In genomic region chrX:144526042-144526441, GRCm38 (mm10) we compare ENCODE assay signal across 11 mouse cellular contexts.
DNase-seq lines count a peak whose midpoint lies in the region; ATAC-seq and TF ChIP-seq lines count a peak whose summit lies in the region.
"Had no signal": no experiment of that assay in that cellular context is flagged by ENCODE, and none has a peak within 500 bp of the region (broad histone marks: within the 10 kb centered on the region; RNA-seq: fewer than 3 reads in every experiment).

No protein-coding gene starts in this region.

- no peak overlapping the region for H3K27ac ChIP-seq in kidney, embryonic 14.5 days (ENCODE audit: low read depth, low read length)
- H3K27ac ChIP-seq in liver, embryonic 14.5 days: no peak overlapping the region

- no peak overlapping the region for H3K4me2 ChIP-seq in kidney, embryonic 14.5 days (replicated peaks; ENCODE audit: low read depth, low read length)
- no peak overlapping the region for H3K4me2 ChIP-seq in liver, embryonic 14.5 days (ENCODE audit: low read depth)

- WGBS in kidney, embryonic 14.5 days: 69% methylated on average over 7 of the region's 7 CpGs
- 21% methylated on average over 7 of the region's 7 CpGs for WGBS in liver, embryonic 14.5 days (ENCODE audit: insufficient replicate concordance)

- TF ChIP-seq EP300 in liver, embryonic 14.5 days (IDR thresholded peaks at IDR 0.05; ENCODE audit: low read depth): no peak

- H3K9ac ChIP-seq in kidney, embryonic 14.5 days (ENCODE audit: low read depth, low read length): no peak overlapping the region
- no peak overlapping the region for H3K9ac ChIP-seq in liver, embryonic 14.5 days (replicated peaks)

- no peaks in the 10 kb centered on the region for H3K9me3 ChIP-seq in kidney, embryonic 14.5 days (ENCODE audit: control insufficient read depth, low read length)
- no peaks in the 10 kb centered on the region for H3K9me3 ChIP-seq in liver, embryonic 14.5 days (ENCODE audit: control insufficient read depth, low read length)

- TF ChIP-seq CTCF in liver, embryonic 14.5 days (IDR thresholded peaks at IDR 0.05; ENCODE audit: low read depth): no peak

- no peak overlapping the region for H3K4me3 ChIP-seq in kidney, embryonic 14.5 days (ENCODE audit: low read length)
- no peak overlapping the region for H3K4me3 ChIP-seq in liver, embryonic 14.5 days (ENCODE audit: insufficient read depth in 1 of 2, low read depth in 2 of 2, low read length in 2 of 2)

- H3K36me3 ChIP-seq in kidney, embryonic 14.5 days (ENCODE audit: control insufficient read depth, insufficient read depth, low read length): no peaks in the 10 kb centered on the region
- no peaks in the 10 kb centered on the region for H3K36me3 ChIP-seq in liver, embryonic 14.5 days (replicated peaks; ENCODE audit: control insufficient read depth, insufficient read depth, low read depth)

- no peaks in the 10 kb centered on the region for H3K4me1 ChIP-seq in kidney, embryonic 14.5 days (ENCODE audit: control insufficient read depth, insufficient read depth, low read length)
- H3K4me1 ChIP-seq in liver, embryonic 14.5 days (replicated peaks; ENCODE audit: control insufficient read depth in 2 of 2, insufficient read depth in 2 of 2, low read length in 1 of 2): no peaks in the 10 kb centered on the region

- H3K27me3 ChIP-seq in kidney, embryonic 14.5 days (ENCODE audit: control insufficient read depth, insufficient read depth, low read length): no peaks in the 10 kb centered on the region
- H3K27me3 ChIP-seq in liver, embryonic 14.5 days (ENCODE audit: control insufficient read depth, insufficient read depth, low read length): no peaks in the 10 kb centered on the region

- DNase-seq in kidney, postnatal 14 days: peak; percentile 0
- DNase-seq in MEL-GATA-1-ER (ENCODE audit: extremely low read depth, low read depth): peak; percentile 89
- DNase-seq in liver, embryonic 14.5 days (ENCODE audit: low read depth in 3 of 3, low spot score in 3 of 3): no peak
- DNase-seq in thymus, postnatal 0 days (ENCODE audit: low spot score): peak; percentile 56
- no peak for DNase-seq in embryo, embryonic 10 days (ENCODE audit: low spot score)
- DNase-seq in MN1 (ENCODE audit: low spot score): no peak
- DNase-seq in urinary bladder, postnatal 25 days (ENCODE audit: low spot score): no peak
- DNase-seq: cerebellum, postnatal 36 days; midbrain, embryonic 14.5 days had no signal

- ATAC-seq in kidney, embryonic 14.5 days (ENCODE audit: low FRiP score, low TSS enrichment): no peak
- ATAC-seq in liver, embryonic 14.5 days (ENCODE audit: insufficient read depth): peak; percentile 55; the same call in 1 of the 2 replicates
- ATAC-seq: Patski had no signal

Comparison
In these comparisons a context has a peak if more than half of its experiments do, and no peak if none do; other contexts are left out.
1. DNase-seq: peak in kidney, postnatal 14 days (single experiment), MEL-GATA-1-ER (single experiment) and thymus, postnatal 0 days (single experiment); none in liver, embryonic 14.5 days (0 of 3), embryo, embryonic 10 days (single experiment), MN1 (single experiment) and urinary bladder, postnatal 25 days (single experiment).